Mouse (Mus musculus): ENCODE data around the gene BC049715.
"Not testable (repeated sequence)": the region's sequence is repeated elsewhere in the genome, so short reads cannot be mapped to it uniquely, and the experiment has no call there.

BC049715 gene

DNA sequence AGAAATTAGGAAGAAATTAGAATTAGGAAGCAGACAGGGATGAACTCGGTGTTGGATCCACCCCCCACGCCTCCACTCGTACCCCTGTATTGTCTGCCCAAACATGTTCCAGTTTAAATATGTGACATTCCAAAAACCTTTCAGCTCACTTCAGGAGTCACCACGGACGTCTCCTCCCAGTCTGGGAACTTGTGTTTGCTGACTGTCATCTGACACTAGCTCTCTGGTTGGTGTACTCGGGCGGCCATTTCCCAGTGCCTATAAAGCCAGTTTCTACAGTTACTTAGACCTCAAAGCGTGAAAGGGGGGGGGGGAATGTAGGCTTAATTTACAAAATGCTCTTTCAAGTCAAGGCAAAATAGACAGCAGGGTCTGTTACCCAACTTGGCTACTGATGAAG is 54.3 kb downstream of the BC049715 start:
- in situ Hi-C loops (cut with MboI; ENCODE audit: unreplicated experiment in 2 of 2): no loop called here

DNA sequence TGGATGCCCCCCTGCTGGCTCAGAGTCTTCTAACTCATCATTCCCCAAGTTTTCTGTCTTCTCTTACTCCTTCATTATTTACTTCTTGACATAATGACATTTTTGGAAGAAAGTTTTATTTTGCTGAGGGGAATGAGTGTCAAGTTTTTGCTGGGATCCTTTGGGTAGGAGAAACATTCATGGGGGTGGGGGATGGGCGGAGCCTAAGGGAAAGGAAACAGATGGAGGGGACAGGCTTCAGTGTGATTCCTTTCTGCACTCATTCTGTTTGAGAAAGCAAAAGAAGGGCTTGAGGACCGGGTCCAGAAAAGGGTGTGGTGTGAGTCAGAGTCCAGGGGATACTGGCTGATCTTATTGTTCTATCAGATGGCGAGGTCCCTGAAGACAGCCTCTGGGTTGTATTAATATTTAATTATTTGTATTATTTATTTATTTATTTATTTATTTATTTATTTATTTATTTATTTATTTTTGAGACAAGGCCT is 56.0 kb downstream of the BC049715 start:
- in situ Hi-C loops (cut with MboI; ENCODE audit: unreplicated experiment in 2 of 2): no loop called here

DNA sequence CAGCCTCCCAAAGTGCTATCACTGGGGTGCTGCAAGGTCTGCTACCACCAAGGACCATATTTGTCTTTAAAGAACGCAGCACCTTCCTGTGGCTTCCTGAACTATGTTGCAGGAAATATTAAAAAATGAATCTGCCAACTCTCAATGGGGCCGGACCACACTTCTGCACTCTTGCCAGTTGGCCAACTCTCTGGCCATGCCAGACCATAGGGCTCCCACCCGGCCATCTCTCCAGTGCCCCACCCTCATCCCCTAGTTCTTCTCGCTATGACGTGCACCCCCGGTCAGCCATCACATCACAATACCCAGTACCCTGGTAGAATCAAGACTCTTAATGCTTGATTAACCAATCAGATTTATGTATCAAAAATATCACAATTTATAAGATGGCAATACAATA is 56.5 kb downstream of the BC049715 start:
- in situ Hi-C loops (cut with MboI; ENCODE audit: unreplicated experiment in 2 of 2): no loop called here

GRCm38 (mm10) chr6:136884766-136885165 is 57.3 kb downstream of the BC049715 start:
- in situ Hi-C loops (cut with MboI; ENCODE audit: unreplicated experiment in 2 of 2): not testable (repeated sequence)

GRCm38 (mm10) chr6:136887854-136888253 is 60.4 kb downstream of the BC049715 start:
- in situ Hi-C loops (cut with MboI; ENCODE audit: unreplicated experiment in 2 of 2): no loop called here

DNA sequence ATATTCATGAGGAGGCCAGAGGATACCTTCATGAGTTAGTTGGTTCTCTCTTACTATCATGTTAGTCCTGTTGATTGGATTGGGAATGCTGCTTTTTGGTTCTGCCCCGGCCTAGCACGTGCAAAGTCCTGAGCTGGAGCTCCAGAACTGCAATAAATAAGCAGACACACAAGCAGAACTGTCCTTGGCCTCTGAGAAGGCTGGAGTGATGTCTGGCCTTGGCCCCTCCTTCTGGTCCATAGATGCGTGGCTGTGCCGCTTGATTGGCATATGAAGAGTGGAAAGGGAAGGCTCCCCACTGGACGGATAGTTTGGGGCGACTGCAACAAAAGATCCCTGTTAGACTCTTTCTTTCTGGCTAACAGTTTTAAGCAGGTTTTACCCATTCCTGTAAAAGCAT is 61.6 kb downstream of the BC049715 start:
- in situ Hi-C loops (cut with MboI; ENCODE audit: unreplicated experiment in 2 of 2): no loop called here

DNA sequence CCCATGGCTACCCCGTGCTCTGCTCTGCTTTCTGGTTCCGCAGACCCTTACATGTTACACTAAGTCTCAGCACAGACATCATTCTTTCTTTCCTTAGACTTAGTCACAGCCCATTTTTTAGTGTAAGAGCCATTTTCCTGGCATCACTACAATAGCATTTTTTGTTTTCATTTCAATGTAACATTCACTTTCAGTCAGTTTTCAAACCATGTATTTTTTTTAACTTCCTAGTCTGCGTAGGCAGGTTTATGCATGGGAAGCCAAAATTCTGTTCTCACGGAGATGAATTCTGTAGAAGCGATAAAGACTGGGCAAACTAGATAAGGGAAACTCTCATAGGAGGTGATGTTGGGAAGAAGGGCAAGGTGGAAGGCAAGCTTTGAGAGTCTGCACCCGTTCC is 62.1 kb downstream of the BC049715 start:
- in situ Hi-C loops (cut with MboI; ENCODE audit: unreplicated experiment in 2 of 2): no loop called here

Measured in v-Abl transformed pro-B cells (cell line).